Mouse (Mus musculus) lung, embryonic 15.5 days (tissue): ENCODE measurements around the gene Exoc3l2. TPM values are rescaled to one million over a fixed set of nuclear protein-coding genes. Genes with fewer than 3 reads are reported as not detected.
A peak's percentile ranks its signal among the peaks of the same experiment; 100 is the strongest.

Experiments
- ATAC-seq: fragments of 200-750 bp; cut with Nextera tagmentation; 2 replicates; pipeline ENCODE4 v1.8.0; 2017; ENCODE audit warnings: moderate number of reproducible peaks, borderline replicate concordance; ENCODE audit not compliant: low FRiP score, low TSS enrichment; ENCODE audit errors: extremely low read depth
- H3K27ac ChIP-seq: fragments of 300-500 bp; sonication (generic); 2 replicates; pipeline ENCODE4 v1.5.1; 2015; ENCODE audit warnings: moderate library complexity, mild to moderate bottlenecking, inconsistent platforms
- H3K27me3 ChIP-seq: fragments of 300-500 bp; sonication (generic); 2 replicates; pipeline ENCODE4 v1.6.1; 2015; ENCODE audit warnings: inconsistent platforms
- H3K36me3 ChIP-seq: fragments of 300-500 bp; sonication (generic); 2 replicates; pipeline ENCODE4 v1.6.1; 2015; ENCODE audit warnings: inconsistent platforms
- H3K4me1 ChIP-seq: fragments of 300-500 bp; sonication (generic); 2 replicates; pipeline ENCODE4 v1.6.1; 2015; ENCODE audit warnings: inconsistent platforms
- H3K4me2 ChIP-seq: fragments of 300-500 bp; sonication (generic); 2 replicates; pipeline ENCODE4 v1.6.1; 2015; ENCODE audit warnings: inconsistent platforms, mild to moderate bottlenecking, moderate library complexity
- H3K4me3 ChIP-seq: fragments of 300-500 bp; sonication (generic); 2 replicates; pipeline ENCODE4 v1.5.1; 2015; ENCODE audit warnings: mild to moderate bottlenecking, inconsistent platforms
- H3K9ac ChIP-seq: fragments of 300-500 bp; sonication (generic); 2 replicates; pipeline ENCODE4 v1.6.1; 2015; ENCODE audit warnings: inconsistent platforms
- H3K9me3 ChIP-seq: fragments of 300-500 bp; sonication (generic); 2 replicates; pipeline ENCODE4 v1.6.1; 2016; ENCODE audit warnings: inconsistent platforms
- WGBS: fragments of 180-500 bp; shearing (Covaris S2); methylation state at CpG from one replicate; pipeline ENCODE4 v1.1.7; 2015; 5-methylcytosine and 5-hydroxymethylcytosine counted together
- polyA plus RNA-seq: library from polyadenylated mRNA; unstranded; fragments of >200 nt; fragmentation: Nextera tagmentation; extraction: Ambion mirVana; gene quantifications from 2 replicates; pipeline ENCODE4 v1.2.1, GENCODE M21; 2015

The Exoc3l2 gene
- 1.4 and 1.7 TPM in 2 replicates for polyA plus RNA-seq

- H3K27me3 ChIP-seq, result peaks cover 10% of the 10 kb centered on the region
- ATAC-seq, result no peak
- peak within 1 kb of the TSS; percentile 5; the same call in 1 of the 2 replicates for H3K4me3 ChIP-seq
- WGBS, result 32% methylated on average over 6 of the region's 6 CpGs
- H3K9ac ChIP-seq, result no peak within 1 kb of the TSS; the same call in 1 of the 2 replicates
- 0 out of 2 replicates have a peak within 1 kb of the TSS, but pooled peaks have one; percentile 4 for H3K27ac ChIP-seq
- H3K9me3 ChIP-seq, result no peaks in the 10 kb centered on the region
- H3K4me2 ChIP-seq, result peak within 1 kb of the TSS; percentile 18; the same call in 1 of the 2 replicates
- peaks cover 22% of the 10 kb centered on the region for H3K4me1 ChIP-seq
- no peaks in the 10 kb centered on the region for H3K36me3 ChIP-seq
Observed at GRCm38 (mm10) chr7:19462884-19463381, at the start of gene Exoc3l2. Exoc3l2 (plus strand) TSS chr7:19463331.

DNA sequence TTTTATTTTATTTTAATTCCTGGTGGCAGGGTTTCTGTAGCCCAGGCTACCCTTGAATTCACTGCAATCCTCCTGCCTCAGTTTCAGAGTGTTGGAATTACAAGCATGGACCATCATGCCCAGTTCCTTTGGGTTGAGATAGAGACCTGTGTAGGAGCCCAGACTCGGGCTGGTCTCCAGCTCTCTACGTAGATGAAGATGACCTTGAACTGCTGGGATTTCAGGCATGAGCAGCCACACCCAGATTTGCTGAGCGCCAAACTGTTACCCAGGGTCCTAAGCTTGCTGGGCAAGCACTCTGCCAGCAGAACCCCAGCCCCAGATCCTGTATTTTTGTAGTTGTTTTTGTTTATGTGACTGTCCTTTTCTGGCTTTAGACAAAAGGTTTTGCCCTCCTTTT lies 49.6 kb upstream of the Exoc3l2 start:
- WGBS, result 81% methylated on average over 3 of the region's 3 CpGs
- H3K36me3 ChIP-seq, result no peaks in the 10 kb centered on the region
- H3K27me3 ChIP-seq, result no peaks in the 10 kb centered on the region
- no peak for ATAC-seq
- H3K4me2 ChIP-seq, result no peak overlapping the region
- H3K9ac ChIP-seq, result no peak overlapping the region
- no peak overlapping the region for H3K4me3 ChIP-seq
- H3K4me1 ChIP-seq, result peaks cover 4% of the 10 kb centered on the region; the same call in 1 of the 2 replicates
- H3K27ac ChIP-seq, result no peak overlapping the region
- no peaks in the 10 kb centered on the region for H3K9me3 ChIP-seq

DNA sequence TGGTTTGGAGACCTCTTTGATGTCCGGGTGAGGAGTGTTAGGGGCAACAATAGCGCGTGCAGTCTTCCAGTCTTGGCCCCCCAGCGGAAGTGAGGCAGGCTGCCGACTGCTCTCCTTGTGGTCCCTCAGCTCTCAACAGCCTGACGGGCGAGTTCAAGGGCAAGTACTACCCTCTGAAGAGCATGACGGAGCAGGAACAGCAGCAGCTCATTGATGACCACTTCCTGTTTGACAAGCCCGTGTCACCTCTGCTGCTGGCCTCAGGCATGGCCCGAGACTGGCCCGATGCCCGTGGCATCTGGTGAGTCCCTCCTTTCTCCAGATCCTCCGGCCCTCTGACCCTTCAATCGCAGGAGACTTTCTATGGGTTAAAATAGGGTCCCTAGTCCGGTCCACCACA lies 46.5 kb upstream of the Exoc3l2 start:
- ATAC-seq, result no peak
- peaks cover 24% of the 10 kb centered on the region for H3K27me3 ChIP-seq
- whole genome bisulfite sequencing, result 47% methylated on average over 15 of the region's 15 CpGs

DNA sequence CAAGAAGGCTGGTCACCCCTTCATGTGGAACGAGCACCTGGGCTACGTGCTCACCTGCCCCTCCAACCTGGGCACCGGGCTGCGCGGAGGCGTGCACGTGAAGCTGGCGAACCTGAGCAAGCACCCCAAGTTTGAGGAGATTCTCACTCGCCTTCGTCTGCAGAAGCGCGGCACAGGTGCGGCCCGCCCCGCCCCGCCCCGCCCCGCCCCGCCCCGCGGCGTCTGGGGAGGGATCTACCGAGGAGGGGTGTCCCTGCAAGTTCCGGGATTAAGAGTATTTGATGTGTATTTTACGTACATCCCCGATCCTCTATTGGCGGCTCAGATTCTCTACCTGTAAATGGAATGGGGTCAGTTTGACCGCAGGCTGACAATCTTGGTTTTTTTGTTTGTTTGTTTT lies 43.0 kb upstream of the Exoc3l2 start:
- peaks cover under 1% of the 10 kb centered on the region; the same call in 1 of the 2 replicates for H3K36me3 ChIP-seq
- no peak overlapping the region for H3K9ac ChIP-seq
- peaks cover 25% of the 10 kb centered on the region for H3K27me3 ChIP-seq
- no peak for ATAC-seq
- H3K27ac ChIP-seq, result no peak overlapping the region
- H3K4me2 ChIP-seq, result peak overlapping the region; percentile 44
- no peak overlapping the region for H3K4me3 ChIP-seq
- no peaks in the 10 kb centered on the region for H3K9me3 ChIP-seq
- WGBS, result 6% methylated on average over 28 of the region's 28 CpGs
- H3K4me1 ChIP-seq, result peaks cover 19% of the 10 kb centered on the region

More for the DNA sequence above, 46.5 kb upstream of the Exoc3l2 start:
- Histone ChIP-seq H3K36me3 (no peaks in the 10 kb centered on the region), H3K4me1 (peaks cover 18% of the 10 kb centered on the region), H3K4me3 (no peak overlapping the region), H3K4me2 (no peak overlapping the region), H3K9ac (no peak overlapping the region), H3K9me3 (no peaks in the 10 kb centered on the region), H3K27ac (no peak overlapping the region)

- no peak overlapping the region for H3K9ac ChIP-seq
- peaks cover 19% of the 10 kb centered on the region for H3K4me1 ChIP-seq
- peak; percentile 90 for ATAC-seq
- H3K27ac ChIP-seq, result no peak overlapping the region
- H3K4me2 ChIP-seq, result peak overlapping the region; percentile 77
- H3K27me3 ChIP-seq, result peaks cover 25% of the 10 kb centered on the region
- H3K9me3 ChIP-seq, result no peaks in the 10 kb centered on the region
- H3K36me3 ChIP-seq, result peaks cover 10% of the 10 kb centered on the region
- 11% methylated on average over 42 of the region's 43 CpGs for WGBS
- H3K4me3 ChIP-seq, result peak overlapping the region; percentile 36
Observed at GRCm38 (mm10) chr7:19420821-19421636, 42.1 kb upstream of the Exoc3l2 start.

- no peak overlapping the region for H3K4me2 ChIP-seq
- no peak overlapping the region for H3K9ac ChIP-seq
- peaks cover 25% of the 10 kb centered on the region for H3K27me3 ChIP-seq
- 88% methylated on average over 3 of the region's 3 CpGs for WGBS
- no peak overlapping the region for H3K4me3 ChIP-seq
- peaks cover 15% of the 10 kb centered on the region for H3K4me1 ChIP-seq
- no peak for ATAC-seq
- no peak overlapping the region for H3K27ac ChIP-seq
- peaks cover 31% of the 10 kb centered on the region for H3K36me3 ChIP-seq
- no peaks in the 10 kb centered on the region for H3K9me3 ChIP-seq
Observed at GRCm38 (mm10) chr7:19423083-19423482, 40.0 kb upstream of the Exoc3l2 start.

GRCm38 (mm10) chr7:19424051-19424450 lies 39.1 kb upstream of the Exoc3l2 start:
- Histone ChIP-seq H3K9ac (no peak overlapping the region), H3K27ac (no peak overlapping the region), H3K27me3 (peaks cover 24% of the 10 kb centered on the region), H3K4me1 (peaks cover 15% of the 10 kb centered on the region), H3K4me3 (no peak overlapping the region), H3K9me3 (no peaks in the 10 kb centered on the region), H3K36me3 (peaks cover 40% of the 10 kb centered on the region), H3K4me2 (no peak overlapping the region)
- no peak for ATAC-seq
- WGBS, result 63% methylated on average over 4 of the region's 4 CpGs

GRCm38 (mm10) chr7:19426349-19426748 lies 36.8 kb upstream of the Exoc3l2 start:
- peaks cover 62% of the 10 kb centered on the region for H3K36me3 ChIP-seq

GRCm38 (mm10) chr7:19426888-19427287 lies 36.2 kb upstream of the Exoc3l2 start:
- Histone ChIP-seq H3K9me3 (no peaks in the 10 kb centered on the region), H3K27me3 (no peaks in the 10 kb centered on the region), H3K4me1 (no peaks in the 10 kb centered on the region), H3K27ac (no peak overlapping the region), H3K9ac (no peak overlapping the region), H3K4me3 (no peak overlapping the region), H3K4me2 (no peak overlapping the region), H3K36me3 (peaks cover 67% of the 10 kb centered on the region)
- 91% methylated on average over 6 of the region's 6 CpGs for WGBS
- ATAC-seq, result no peak

More at GRCm38 (mm10) chr7:19426349-19426748, 36.8 kb upstream of the Exoc3l2 start:
- no peak for ATAC-seq
- Histone ChIP-seq H3K4me1 (peaks cover 3% of the 10 kb centered on the region; the same call in 1 of the 2 replicates), H3K4me2 (no peak overlapping the region), H3K9me3 (no peaks in the 10 kb centered on the region), H3K9ac (no peak overlapping the region), H3K4me3 (no peak overlapping the region), H3K27me3 (peaks cover 3% of the 10 kb centered on the region; the same call in 1 of the 2 replicates), H3K27ac (no peak overlapping the region)
- 74% methylated on average over 6 of the region's 6 CpGs for WGBS

- Histone ChIP-seq H3K36me3 (peaks cover 79% of the 10 kb centered on the region), H3K9me3 (no peaks in the 10 kb centered on the region), H3K4me2 (no peak overlapping the region), H3K27me3 (no peaks in the 10 kb centered on the region), H3K4me1 (no peaks in the 10 kb centered on the region), H3K27ac (no peak overlapping the region), H3K4me3 (no peak overlapping the region), H3K9ac (no peak overlapping the region)
- ATAC-seq, result no peak
- 78% methylated on average over 15 of the region's 15 CpGs for WGBS
Observed at GRCm38 (mm10) chr7:19427999-19428650, 35.0 kb upstream of the Exoc3l2 start.

GRCm38 (mm10) chr7:19429726-19430125 lies 33.4 kb upstream of the Exoc3l2 start:
- WGBS, result 72% methylated on average over 8 of the region's 8 CpGs
- Histone ChIP-seq H3K4me3 (no peak overlapping the region), H3K9me3 (no peaks in the 10 kb centered on the region), H3K27me3 (no peaks in the 10 kb centered on the region), H3K4me1 (no peaks in the 10 kb centered on the region), H3K36me3 (peaks cover 95% of the 10 kb centered on the region), H3K4me2 (no peak overlapping the region), H3K27ac (no peak overlapping the region), H3K9ac (no peak overlapping the region)
- ATAC-seq, result no peak

DNA sequence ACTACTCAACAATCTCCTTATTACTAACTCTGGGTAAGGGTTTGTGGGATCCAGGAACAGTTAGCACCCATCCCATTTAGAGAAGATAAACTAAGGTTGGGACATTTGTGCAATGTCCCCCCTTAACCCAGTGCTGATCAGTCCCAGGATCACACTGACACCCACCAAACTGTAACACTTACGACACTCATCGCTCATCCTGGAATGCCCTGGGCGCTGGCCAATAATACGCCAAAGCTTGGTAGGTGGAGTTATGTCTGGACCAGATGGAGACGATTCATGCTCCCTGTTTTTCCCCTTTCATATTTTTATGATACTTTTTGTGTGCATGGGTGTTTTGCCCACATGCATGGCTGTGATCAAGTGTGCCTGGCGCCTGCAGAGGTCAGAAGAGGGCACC lies 32.7 kb upstream of the Exoc3l2 start:
- H3K27ac ChIP-seq, result no peak overlapping the region
- no peak overlapping the region for H3K4me2 ChIP-seq
- no peak for ATAC-seq
- 70% methylated on average over 6 of the region's 6 CpGs for WGBS
- H3K9me3 ChIP-seq, result no peaks in the 10 kb centered on the region
- no peak overlapping the region for H3K4me3 ChIP-seq
- peaks cover 98% of the 10 kb centered on the region for H3K36me3 ChIP-seq
- H3K4me1 ChIP-seq, result no peaks in the 10 kb centered on the region
- H3K27me3 ChIP-seq, result no peaks in the 10 kb centered on the region
- no peak overlapping the region for H3K9ac ChIP-seq
